Mouse (Mus musculus): ENCODE results near the gene Cdcp1. TPM values are rescaled to one million over a fixed set of nuclear protein-coding genes. Genes with fewer than 3 reads are reported as not detected.

Cdcp1 gene
- polyA plus RNA-seq, 1 experiment: 31.4 TPM

Other genes starting within 250 kb of the Cdcp1 start
- gene Tmem42, start 194.7 kb downstream of the Cdcp1 start, polyA plus RNA-seq (2012; rRNA removed): 7.7 and 8.5 TPM in 2 replicates
- 0.04 and 0.05 TPM in 2 replicates for gene Tgm4, start 181.3 kb downstream of the Cdcp1 start, polyA plus RNA-seq (2012; rRNA removed)
- 89.6 and 152 TPM in 2 replicates for gene Zdhhc3, start 102.8 kb downstream of the Cdcp1 start, polyA plus RNA-seq (2012; rRNA removed)
- gene Exosc7, start 102.8 kb downstream of the Cdcp1 start, polyA plus RNA-seq (2012; rRNA removed): 28.9 and 33.2 TPM in 2 replicates
- gene Clec3b, start 65.1 kb downstream of the Cdcp1 start, polyA plus RNA-seq (2012; rRNA removed): 38.1 and 51.1 TPM in 2 replicates
- gene Tmem158, start 44.7 kb upstream of the Cdcp1 start, polyA plus RNA-seq (2012; rRNA removed): 6.2 and 7.6 TPM in 2 replicates
- gene Lars2, start 150.9 kb upstream of the Cdcp1 start, polyA plus RNA-seq (2012; rRNA removed): 283 and 319 TPM in 2 replicates